ENCODE assay signal across 31 mouse cellular contexts in the genomic region with DNA sequence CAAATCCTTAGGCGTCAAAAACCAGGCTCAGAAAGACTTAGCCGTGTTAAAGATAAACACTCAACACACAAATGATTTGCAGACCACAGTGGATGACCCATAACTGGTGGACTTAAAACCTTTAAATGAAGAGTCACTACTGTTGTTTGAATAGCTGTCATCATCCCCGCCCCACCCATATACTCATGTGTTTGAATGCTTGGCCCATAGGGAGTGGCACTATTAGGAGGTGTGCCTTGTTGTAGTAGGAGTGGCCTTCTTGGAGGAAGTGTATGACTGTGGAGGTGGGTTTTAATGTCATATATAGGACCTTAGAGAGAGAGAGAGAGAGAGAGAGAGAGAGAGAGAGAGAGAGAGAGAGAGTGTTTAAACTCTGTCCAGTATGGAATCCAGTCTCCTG. TPM values are rescaled to one million over a fixed set of nuclear protein-coding genes. Genes with fewer than 3 reads are reported as not detected.
DNase-seq lines count a peak whose midpoint lies in the region; ATAC-seq and TF ChIP-seq lines count a peak whose summit lies in the region.
"Had no signal": no experiment of that assay in that cellular context is flagged by ENCODE, and none has a peak within 500 bp of the region (broad histone marks: within the 10 kb centered on the region; RNA-seq: fewer than 3 reads in every experiment).

No protein-coding gene starts in this region.

- DNase-seq in liver, result no peak
- no peak for DNase-seq in liver, embryonic 14.5 days (ENCODE audit: low read depth in 3 of 3, low spot score in 3 of 3)
- DNase-seq in stomach, postnatal 0 days (ENCODE audit: low spot score), result no peak
- no peak for DNase-seq in kidney, postnatal 25 days
- no peak for DNase-seq in heart, postnatal 4 days
- DNase-seq: adrenal gland, postnatal 25 days; cerebellum, adult 11-12 months; cerebellum, adult 8-10 months; cerebellum, postnatal 10 days; cerebellum, postnatal 36 days; embryo, embryonic 11 days; gastrocnemius, postnatal 10 days; gastrocnemius, postnatal 36 days; heart, adult 2 months; heart, postnatal 14 days had no signal

- peak; percentile 70 for ATAC-seq in liver, embryonic 12.5 days
- ATAC-seq in erythroid progenitor cell, adult 5-6 weeks (replicated peaks; ENCODE audit: low FRiP score, poor library complexity, severe bottlenecking), result peak; percentile 55
- ATAC-seq in liver, embryonic 14.5 days (ENCODE audit: insufficient read depth), result peak; percentile 51; the same call in 1 of the 2 replicates
- peak; percentile 83 for ATAC-seq in stomach, postnatal 0 days (ENCODE audit: low FRiP score, low TSS enrichment)
- no peak for ATAC-seq in midbrain, embryonic 16.5 days
- ATAC-seq: forebrain, embryonic 13.5 days; forebrain, embryonic 16.5 days; Patski had no signal

- H3K27ac ChIP-seq in liver, embryonic 12.5 days, result no peak overlapping the region
- H3K27ac ChIP-seq in liver, embryonic 14.5 days, result no peak overlapping the region
- H3K27ac ChIP-seq in stomach, postnatal 0 days (replicated peaks), result no peak overlapping the region
- H3K27ac ChIP-seq in midbrain, embryonic 16.5 days (ENCODE audit: low read length), result no peak overlapping the region
- H3K27ac ChIP-seq: embryonic facial prominence, embryonic 10.5 days; embryonic facial prominence, embryonic 13.5 days; forebrain, embryonic 10.5 days; forebrain, embryonic 13.5 days; heart, adult 2 months; heart, embryonic 10.5 days; heart, embryonic 13.5 days; hindbrain, embryonic 12.5 days; hindbrain, embryonic 15.5 days had no signal

- H3K4me2 ChIP-seq in liver, embryonic 12.5 days, result no peak overlapping the region
- no peak overlapping the region for H3K4me2 ChIP-seq in liver, embryonic 14.5 days (ENCODE audit: low read depth)
- H3K4me2 ChIP-seq in stomach, postnatal 0 days (replicated peaks; ENCODE audit: low read depth), result no peak overlapping the region
- no peak overlapping the region for H3K4me2 ChIP-seq in midbrain, embryonic 16.5 days (ENCODE audit: low read length)
- H3K4me2 ChIP-seq: embryonic facial prominence, embryonic 13.5 days; forebrain, embryonic 13.5 days; heart, embryonic 13.5 days; hindbrain, embryonic 12.5 days; hindbrain, embryonic 15.5 days had no signal

- no peak overlapping the region for H3K4me3 ChIP-seq in liver, embryonic 12.5 days
- no peak overlapping the region for H3K4me3 ChIP-seq in liver, embryonic 14.5 days (ENCODE audit: insufficient read depth in 1 of 2, low read depth in 2 of 2, low read length in 2 of 2)
- no peak overlapping the region for H3K4me3 ChIP-seq in stomach, postnatal 0 days (ENCODE audit: low read depth, low read length)
- no peak overlapping the region for H3K4me3 ChIP-seq in midbrain, embryonic 16.5 days (ENCODE audit: low read depth, low read length)
- H3K4me3 ChIP-seq: embryonic facial prominence, embryonic 10.5 days; embryonic facial prominence, embryonic 13.5 days; erythroblast, embryonic 14.5 days; forebrain, embryonic 10.5 days; forebrain, embryonic 13.5 days; heart, adult 2 months; heart, embryonic 10.5 days; heart, embryonic 13.5 days; hindbrain, embryonic 12.5 days; hindbrain, embryonic 15.5 days had no signal

- no peak for TF ChIP-seq CTCF in liver, embryonic 14.5 days (IDR thresholded peaks at IDR 0.05; ENCODE audit: low read depth)
- no peak for TF ChIP-seq CTCF in stomach, postnatal 0 days (IDR thresholded peaks at IDR 0.05; ENCODE audit: low read depth)

- H3K36me3 ChIP-seq in liver, embryonic 12.5 days, result peaks cover 62% of the 10 kb centered on the region
- H3K36me3 ChIP-seq in liver, embryonic 14.5 days (replicated peaks; ENCODE audit: control insufficient read depth, insufficient read depth, low read depth), result no peaks in the 10 kb centered on the region; the same call in 1 of the 2 replicates
- H3K36me3 ChIP-seq in stomach, postnatal 0 days (ENCODE audit: control insufficient read depth, insufficient read depth, low read length), result no peaks in the 10 kb centered on the region
- no peaks in the 10 kb centered on the region for H3K36me3 ChIP-seq in midbrain, embryonic 16.5 days (ENCODE audit: control insufficient read depth, insufficient read depth, low read length)
- H3K36me3 ChIP-seq: hindbrain, embryonic 12.5 days had no signal

- no peaks in the 10 kb centered on the region for H3K9me3 ChIP-seq in liver, embryonic 12.5 days (replicated peaks)
- no peaks in the 10 kb centered on the region for H3K9me3 ChIP-seq in liver, embryonic 14.5 days (ENCODE audit: control insufficient read depth, low read length)
- H3K9me3 ChIP-seq in stomach, postnatal 0 days (ENCODE audit: control insufficient read depth, low read length), result no peaks in the 10 kb centered on the region
- no peaks in the 10 kb centered on the region for H3K9me3 ChIP-seq in midbrain, embryonic 16.5 days (replicated peaks; ENCODE audit: control insufficient read depth, low read length, poor library complexity, severe bottlenecking)
- H3K9me3 ChIP-seq: embryonic facial prominence, embryonic 10.5 days; embryonic facial prominence, embryonic 13.5 days; forebrain, embryonic 10.5 days; forebrain, embryonic 13.5 days; heart, embryonic 10.5 days; heart, embryonic 13.5 days; hindbrain, embryonic 12.5 days; hindbrain, embryonic 15.5 days had no signal

- no peak for TF ChIP-seq EP300 in liver, embryonic 14.5 days (IDR thresholded peaks at IDR 0.05; ENCODE audit: low read depth)
- TF ChIP-seq EP300 in stomach, postnatal 0 days (optimal IDR thresholded peaks at IDR 0.05), result no peak

- WGBS in liver, embryonic 12.5 days (ENCODE audit: insufficient replicate concordance), result 83% methylated on average over 3 of the region's 3 CpGs
- WGBS in liver, embryonic 14.5 days (ENCODE audit: insufficient replicate concordance), result 79% methylated on average over 3 of the region's 3 CpGs
- 70% methylated on average over 3 of the region's 3 CpGs for WGBS in stomach, postnatal 0 days
- WGBS in midbrain, embryonic 16.5 days, result 95% methylated on average over 3 of the region's 3 CpGs

- H3K9ac ChIP-seq in liver, embryonic 12.5 days, result no peak overlapping the region
- no peak overlapping the region for H3K9ac ChIP-seq in liver, embryonic 14.5 days (replicated peaks)
- H3K9ac ChIP-seq in stomach, postnatal 0 days (ENCODE audit: low read length), result no peak overlapping the region
- H3K9ac ChIP-seq in midbrain, embryonic 16.5 days (ENCODE audit: low read depth, low read length), result no peak overlapping the region
- H3K9ac ChIP-seq: embryonic facial prominence, embryonic 13.5 days; forebrain, embryonic 13.5 days; heart, embryonic 13.5 days; hindbrain, embryonic 12.5 days; hindbrain, embryonic 15.5 days had no signal

- H3K4me1 ChIP-seq in liver, embryonic 12.5 days, result peaks cover 7% of the 10 kb centered on the region
- H3K4me1 ChIP-seq in liver, embryonic 14.5 days (replicated peaks; ENCODE audit: control insufficient read depth in 2 of 2, insufficient read depth in 2 of 2, low read length in 1 of 2), result peaks cover 2% of the 10 kb centered on the region in 2 experiments; a peak in 1 of 4 replicates
- no peaks in the 10 kb centered on the region for H3K4me1 ChIP-seq in stomach, postnatal 0 days (replicated peaks; ENCODE audit: control insufficient read depth, insufficient read depth)
- H3K4me1 ChIP-seq in midbrain, embryonic 16.5 days (ENCODE audit: control insufficient read depth, insufficient read depth, low read length), result no peaks in the 10 kb centered on the region
- H3K4me1 ChIP-seq: embryonic facial prominence, embryonic 10.5 days; forebrain, embryonic 13.5 days; heart, embryonic 13.5 days; hindbrain, embryonic 12.5 days; hindbrain, embryonic 15.5 days had no signal

- H3K27me3 ChIP-seq in liver, embryonic 12.5 days (replicated peaks), result no peaks in the 10 kb centered on the region
- no peaks in the 10 kb centered on the region for H3K27me3 ChIP-seq in liver, embryonic 14.5 days (ENCODE audit: control insufficient read depth, insufficient read depth, low read length)
- no peaks in the 10 kb centered on the region for H3K27me3 ChIP-seq in stomach, postnatal 0 days (ENCODE audit: control insufficient read depth, insufficient read depth, low read length)
- H3K27me3 ChIP-seq in midbrain, embryonic 16.5 days (ENCODE audit: control insufficient read depth, insufficient read depth, low read depth, low read length), result no peaks in the 10 kb centered on the region
- H3K27me3 ChIP-seq: embryonic facial prominence, embryonic 13.5 days; forebrain, embryonic 13.5 days; heart, embryonic 13.5 days; hindbrain, embryonic 12.5 days; hindbrain, embryonic 15.5 days; Patski had no signal

RNA-seq across cellular contexts. Expression of a gene that starts 25.6 kb away (rescaled TPM):
- 17.7 and 19.5 TPM in 2 replicates for polyA plus RNA-seq in liver, embryonic 12.5 days (2016; fragmentation: Nextera tagmentation; extraction: Ambion mirVana)
- 28.1 and 59.9 TPM in 2 replicates for total RNA-seq in erythroid progenitor cell, adult 5-6 weeks (2015; ENCODE audit: low replicate concordance)
- total RNA-seq in erythroid progenitor cell, adult 5-6 weeks (2017; ENCODE audit: low replicate concordance), result 42.2 and 44.3 TPM in 2 replicates
- 4.3 and 6.4 TPM in 2 replicates for polyA plus RNA-seq in liver, embryonic 14.5 days (2012; rRNA removed)
- 19.0 and 21.5 TPM in 2 replicates for polyA plus RNA-seq in liver, embryonic 14.5 days (2014; fragmentation: Nextera tagmentation; extraction: Ambion mirVana)
- 14.2 and 16.2 TPM in 2 replicates for polyA plus RNA-seq in stomach, postnatal 0 days (2015; fragmentation: Nextera tagmentation; extraction: Ambion mirVana)
- total RNA-seq in heart, postnatal 4 days (2021), result 10 to 100 TPM; 15.9 to 20.3 TPM
- polyA plus RNA-seq in midbrain, embryonic 16.5 days (2015; fragmentation: Nextera tagmentation; extraction: Ambion mirVana), result 16.0 and 20.1 TPM in 2 replicates

RNA-seq across cellular contexts. Expression of a gene that starts 27.7 kb away (rescaled TPM):
- 16.9 and 19.1 TPM in 2 replicates for polyA plus RNA-seq in liver, embryonic 12.5 days (2016; fragmentation: Nextera tagmentation; extraction: Ambion mirVana)
- total RNA-seq in erythroid progenitor cell, adult 5-6 weeks (2015; ENCODE audit: low replicate concordance), result 3.4 and 10.8 TPM in 2 replicates
- total RNA-seq in erythroid progenitor cell, adult 5-6 weeks (2017; ENCODE audit: low replicate concordance), result 1.4 and 1.9 TPM in 2 replicates
- polyA plus RNA-seq in liver, embryonic 14.5 days (2012; rRNA removed), result 6.5 and 8.9 TPM in 2 replicates
- 10.9 and 11.7 TPM in 2 replicates for polyA plus RNA-seq in liver, embryonic 14.5 days (2014; fragmentation: Nextera tagmentation; extraction: Ambion mirVana)
- polyA plus RNA-seq in stomach, postnatal 0 days (2015; fragmentation: Nextera tagmentation; extraction: Ambion mirVana), result 34.0 and 39.6 TPM in 2 replicates
- total RNA-seq in heart, postnatal 4 days (2021), result 1 to 10 TPM; 3.4 to 4.4 TPM
- 3.3 and 3.8 TPM in 2 replicates for polyA plus RNA-seq in midbrain, embryonic 16.5 days (2015; fragmentation: Nextera tagmentation; extraction: Ambion mirVana)

RNA-seq across cellular contexts. Expression of a gene that starts 28.0 kb away (rescaled TPM):
- polyA plus RNA-seq in liver, embryonic 12.5 days (2016; fragmentation: Nextera tagmentation; extraction: Ambion mirVana), result 2.8 and 3.0 TPM in 2 replicates
- 2.1 TPM in 1 of 2 replicates, not detected in the other for total RNA-seq in erythroid progenitor cell, adult 5-6 weeks (2015; ENCODE audit: low replicate concordance)
- not detected in 2 replicates for total RNA-seq in erythroid progenitor cell, adult 5-6 weeks (2017; ENCODE audit: low replicate concordance)
- polyA plus RNA-seq in liver, embryonic 14.5 days (2012; rRNA removed), result 1.1 and 1.2 TPM in 2 replicates
- 2.7 and 3.2 TPM in 2 replicates for polyA plus RNA-seq in liver, embryonic 14.5 days (2014; fragmentation: Nextera tagmentation; extraction: Ambion mirVana)
- polyA plus RNA-seq in stomach, postnatal 0 days (2015; fragmentation: Nextera tagmentation; extraction: Ambion mirVana), result 11.1 and 11.7 TPM in 2 replicates
- 1 to 10 TPM; 2.4 to 3.0 TPM for total RNA-seq in heart, postnatal 4 days (2021)
- 41.3 and 55.4 TPM in 2 replicates for polyA plus RNA-seq in midbrain, embryonic 16.5 days (2015; fragmentation: Nextera tagmentation; extraction: Ambion mirVana)
- polyA plus RNA-seq: erythroblast, embryonic 14.5 days had no signal

RNA-seq across cellular contexts. Expression of a gene that starts 50.2 kb away (rescaled TPM):
- 0.30 and 0.31 TPM in 2 replicates for polyA plus RNA-seq in liver, embryonic 12.5 days (2016; fragmentation: Nextera tagmentation; extraction: Ambion mirVana)
- total RNA-seq in erythroid progenitor cell, adult 5-6 weeks (2015; ENCODE audit: low replicate concordance), result not detected in 2 replicates
- not detected in 2 replicates for total RNA-seq in erythroid progenitor cell, adult 5-6 weeks (2017; ENCODE audit: low replicate concordance)
- polyA plus RNA-seq in liver, embryonic 14.5 days (2012; rRNA removed), result 0.08 and 0.09 TPM in 2 replicates
- polyA plus RNA-seq in liver, embryonic 14.5 days (2014; fragmentation: Nextera tagmentation; extraction: Ambion mirVana), result 0.24 and 0.32 TPM in 2 replicates
- 1.3 and 1.4 TPM in 2 replicates for polyA plus RNA-seq in stomach, postnatal 0 days (2015; fragmentation: Nextera tagmentation; extraction: Ambion mirVana)
- 1 to 10 TPM; 1.5 to 2.0 TPM for total RNA-seq in heart, postnatal 4 days (2021)
- polyA plus RNA-seq in midbrain, embryonic 16.5 days (2015; fragmentation: Nextera tagmentation; extraction: Ambion mirVana), result 6.6 and 13.0 TPM in 2 replicates
- total RNA-seq: gastrocnemius, postnatal 36 days; granulocyte monocyte progenitor cell, adult 5-6 weeks; hematopoietic stem cell, adult 5-6 weeks had no signal
